Mouse (Mus musculus): ENCODE measurements around the gene Ptprk. TPM values are rescaled to one million over a fixed set of nuclear protein-coding genes. Genes with fewer than 3 reads are reported as not detected.

The Ptprk gene
- polyA plus RNA-seq, 1 experiment from 2014 or later = 7.1 TPM

DNA sequence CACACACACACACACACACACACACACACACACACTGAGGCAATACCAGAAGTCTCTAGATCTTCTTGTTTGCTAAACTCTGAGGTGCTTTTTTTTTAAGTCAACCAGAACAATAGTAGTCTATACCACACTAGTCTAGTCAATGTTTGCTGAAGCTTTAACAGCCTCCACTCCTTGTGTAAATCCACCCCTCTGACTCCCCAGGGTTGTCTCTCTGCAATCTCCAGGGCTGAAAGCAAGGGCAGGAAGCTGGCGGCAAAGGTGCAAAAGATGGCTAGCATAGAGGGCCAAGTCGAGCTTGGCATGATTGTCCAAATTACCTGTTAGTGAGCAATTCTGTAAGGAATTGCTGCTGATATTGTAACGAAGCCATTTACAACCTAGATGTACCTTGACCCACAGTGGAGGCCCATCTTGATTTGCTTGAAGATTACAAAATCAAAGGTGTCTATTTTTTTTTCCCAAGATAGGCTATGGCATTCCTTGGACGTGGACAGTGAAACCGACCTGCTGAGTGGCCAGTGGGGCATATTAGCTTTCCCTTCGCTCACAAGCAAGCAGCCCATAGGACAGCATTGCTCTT is 44.3 kb downstream of the Ptprk start:
- Histone ChIP-seq H3K27ac (no peak overlapping the region), H3K27me3 (replicated peaks) (no peaks in the 10 kb centered on the region), H3K4me2 (no peak overlapping the region), H3K36me3 (no peaks in the 10 kb centered on the region), H3K4me3 (no peak overlapping the region), H3K9me3 (replicated peaks) (no peaks in the 10 kb centered on the region), H3K9ac (no peak overlapping the region), H3K4me1 (no peaks in the 10 kb centered on the region)
- WGBS (ENCODE audit: insufficient replicate concordance) = 67% methylated on average over 6 of the region's 6 CpGs
- no peak for ATAC-seq

DNA sequence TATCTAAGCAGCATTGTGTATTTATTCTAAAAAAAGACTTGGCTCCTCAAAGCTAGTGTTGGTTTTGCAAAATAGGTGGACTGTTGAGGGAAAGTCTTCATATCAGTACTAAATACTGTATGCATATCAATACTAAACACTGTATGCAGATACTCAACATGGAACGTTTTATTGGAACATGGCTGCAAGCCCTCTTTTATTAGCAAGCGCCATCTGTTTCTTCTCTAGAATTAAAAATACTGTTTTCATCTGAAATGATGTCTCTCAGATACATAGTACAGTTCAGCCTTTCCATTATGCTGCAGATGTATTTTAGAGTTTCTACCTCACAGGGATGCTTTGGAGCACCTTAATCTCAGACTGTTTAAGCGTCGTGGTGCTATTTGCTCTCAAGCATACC is 49.3 kb downstream of the Ptprk start:
- 85% methylated on average over 4 of the region's 4 CpGs for WGBS (ENCODE audit: insufficient replicate concordance)
- no peaks in the 10 kb centered on the region for H3K4me1 ChIP-seq
- ATAC-seq = no peak

DNA sequence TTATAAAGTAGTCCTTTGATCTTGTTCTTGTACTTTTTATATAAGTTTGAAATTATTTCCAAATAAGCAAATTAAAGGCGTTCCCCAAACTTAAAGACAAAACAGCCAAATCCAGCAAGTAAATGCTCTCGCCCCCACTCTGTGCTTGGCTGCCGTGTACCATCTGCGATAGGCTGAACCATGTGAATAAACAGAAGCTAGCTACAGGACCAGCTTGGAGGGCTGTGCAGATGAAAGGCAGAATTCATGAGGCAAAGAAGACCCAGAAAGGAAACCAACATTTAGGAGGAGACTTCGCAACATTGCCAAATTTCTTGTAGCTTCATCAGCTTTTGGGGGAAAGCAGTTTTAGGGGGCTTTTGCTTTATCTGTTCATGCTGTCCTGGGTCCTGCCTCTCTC is 53.4 kb downstream of the Ptprk start:
- 77% methylated on average over 5 of the region's 5 CpGs for WGBS (ENCODE audit: insufficient replicate concordance)
- Histone ChIP-seq H3K4me1 (no peaks in the 10 kb centered on the region), H3K9me3 (replicated peaks) (no peaks in the 10 kb centered on the region), H3K9ac (no peak overlapping the region), H3K4me2 (no peak overlapping the region), H3K36me3 (no peaks in the 10 kb centered on the region), H3K27ac (no peak overlapping the region), H3K4me3 (no peak overlapping the region), H3K27me3 (replicated peaks) (no peaks in the 10 kb centered on the region)
- ATAC-seq = no peak

More for the DNA sequence above, 49.3 kb downstream of the Ptprk start:
- H3K4me3 ChIP-seq = no peak overlapping the region
- no peak overlapping the region for H3K27ac ChIP-seq
- no peaks in the 10 kb centered on the region for H3K36me3 ChIP-seq
- no peak overlapping the region for H3K4me2 ChIP-seq
- no peaks in the 10 kb centered on the region for H3K9me3 ChIP-seq (replicated peaks)
- H3K9ac ChIP-seq = no peak overlapping the region
- H3K27me3 ChIP-seq (replicated peaks) = no peaks in the 10 kb centered on the region

DNA sequence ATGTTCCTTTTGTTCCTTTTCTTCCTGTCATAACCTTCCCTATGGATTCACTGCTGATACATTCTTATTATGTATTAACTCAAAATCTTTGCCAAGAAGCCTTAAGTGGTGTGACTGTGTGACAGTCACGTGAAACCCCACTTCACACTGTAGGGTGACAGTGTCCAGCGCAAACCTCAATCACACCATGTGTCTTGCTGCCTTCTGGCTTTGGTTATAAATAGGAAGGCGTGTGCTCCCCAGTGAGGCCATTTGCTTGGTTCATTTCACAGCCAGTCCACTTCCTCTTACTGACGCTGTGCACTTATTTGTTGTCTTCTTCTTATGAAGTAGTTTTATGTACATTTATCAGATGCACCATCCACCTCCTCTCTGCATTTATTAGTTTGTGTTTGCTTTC is 53.8 kb downstream of the Ptprk start:
- no peaks in the 10 kb centered on the region for H3K27me3 ChIP-seq (replicated peaks)
- H3K9me3 ChIP-seq (replicated peaks) = no peaks in the 10 kb centered on the region
- H3K36me3 ChIP-seq = no peaks in the 10 kb centered on the region
- WGBS (ENCODE audit: insufficient replicate concordance) = 46% methylated on average over 4 of the region's 4 CpGs
- no peak overlapping the region for H3K27ac ChIP-seq
- no peak overlapping the region for H3K4me2 ChIP-seq
- H3K4me1 ChIP-seq = no peaks in the 10 kb centered on the region
- H3K4me3 ChIP-seq = no peak overlapping the region
- no peak overlapping the region for H3K9ac ChIP-seq
- no peak for ATAC-seq

DNA sequence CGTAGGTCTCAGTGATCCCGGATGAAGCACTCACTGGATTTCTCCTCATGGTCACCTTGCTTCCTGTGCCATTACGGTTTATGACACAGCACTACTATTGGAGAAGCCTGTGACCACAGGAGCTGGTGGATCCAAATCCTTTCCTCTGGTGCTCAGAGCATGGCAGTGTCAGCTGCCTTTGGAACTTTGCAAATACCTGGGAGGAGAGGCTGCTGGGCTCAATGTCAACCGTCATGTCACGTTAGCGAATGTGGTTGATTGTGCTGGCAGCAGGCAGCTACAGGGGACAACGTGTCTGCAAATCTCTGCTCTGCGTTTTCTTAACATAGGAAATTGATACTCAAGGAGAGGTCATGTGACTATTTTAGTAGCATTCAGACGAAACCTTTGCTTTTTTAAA is 55.8 kb downstream of the Ptprk start:
- H3K9me3 ChIP-seq (replicated peaks) = no peaks in the 10 kb centered on the region
- H3K4me2 ChIP-seq = no peak overlapping the region
- H3K4me1 ChIP-seq = no peaks in the 10 kb centered on the region
- WGBS (ENCODE audit: insufficient replicate concordance) = 73% methylated on average over 9 of the region's 9 CpGs
- ATAC-seq = no peak
- no peak overlapping the region for H3K9ac ChIP-seq
- H3K36me3 ChIP-seq = no peaks in the 10 kb centered on the region
- H3K4me3 ChIP-seq = no peak overlapping the region
- no peaks in the 10 kb centered on the region for H3K27me3 ChIP-seq (replicated peaks)
- no peak overlapping the region for H3K27ac ChIP-seq

DNA sequence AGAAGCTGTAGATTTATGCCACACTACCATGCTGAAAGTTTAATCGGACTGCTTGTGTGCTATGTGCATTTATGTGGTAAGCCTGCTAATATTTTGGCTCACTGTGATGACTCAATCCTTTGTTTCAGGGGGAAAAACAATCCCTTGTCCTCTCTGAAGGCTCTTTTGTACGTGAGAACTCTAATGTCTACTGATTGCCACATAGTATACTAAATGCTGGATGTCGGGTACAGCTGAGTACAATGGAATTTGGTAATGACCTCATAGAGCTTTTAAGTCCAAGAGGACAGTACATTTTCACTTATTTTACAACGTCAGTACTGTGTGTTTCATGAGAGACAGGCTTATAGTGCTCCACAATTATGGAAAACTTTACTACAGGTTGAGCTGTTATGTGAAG is 59.1 kb downstream of the Ptprk start:
- H3K4me3 ChIP-seq = no peak overlapping the region
- no peak for ATAC-seq
- no peaks in the 10 kb centered on the region for H3K27me3 ChIP-seq (replicated peaks)
- no peak overlapping the region for H3K9ac ChIP-seq
- WGBS (ENCODE audit: insufficient replicate concordance) = 69% methylated on average over 4 of the region's 4 CpGs
- no peaks in the 10 kb centered on the region for H3K4me1 ChIP-seq
- no peak overlapping the region for H3K4me2 ChIP-seq
- H3K36me3 ChIP-seq = no peaks in the 10 kb centered on the region
- H3K27ac ChIP-seq = no peak overlapping the region
- H3K9me3 ChIP-seq (replicated peaks) = no peaks in the 10 kb centered on the region

DNA sequence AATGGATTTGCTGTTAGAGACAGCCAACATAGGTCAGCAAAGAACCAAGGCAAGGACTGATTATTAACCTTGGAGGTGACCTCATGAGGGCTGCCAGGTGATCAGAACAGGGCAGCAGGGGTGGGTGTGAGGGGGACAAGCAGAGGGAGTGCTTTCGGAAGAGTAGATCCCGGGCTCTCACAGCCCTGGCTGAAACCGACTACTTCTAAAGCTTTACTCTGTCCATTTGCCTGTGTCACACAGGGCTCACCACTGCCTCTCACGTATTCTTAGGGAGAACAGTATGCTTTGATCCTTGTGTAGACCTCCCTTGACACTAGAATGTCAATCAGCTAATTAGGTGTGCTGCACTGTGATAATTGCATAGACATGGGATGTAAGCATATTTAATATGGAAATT is 63.8 kb downstream of the Ptprk start:
- no peak overlapping the region for H3K4me3 ChIP-seq
- no peak overlapping the region for H3K4me2 ChIP-seq
- no peak for ATAC-seq
- H3K9me3 ChIP-seq (replicated peaks) = no peaks in the 10 kb centered on the region
- H3K4me1 ChIP-seq = no peaks in the 10 kb centered on the region
- no peaks in the 10 kb centered on the region for H3K36me3 ChIP-seq
- no peaks in the 10 kb centered on the region for H3K27me3 ChIP-seq (replicated peaks)
- 57% methylated on average over 4 of the region's 4 CpGs for WGBS (ENCODE audit: insufficient replicate concordance)
- no peak overlapping the region for H3K9ac ChIP-seq
- H3K27ac ChIP-seq = no peak overlapping the region

DNA sequence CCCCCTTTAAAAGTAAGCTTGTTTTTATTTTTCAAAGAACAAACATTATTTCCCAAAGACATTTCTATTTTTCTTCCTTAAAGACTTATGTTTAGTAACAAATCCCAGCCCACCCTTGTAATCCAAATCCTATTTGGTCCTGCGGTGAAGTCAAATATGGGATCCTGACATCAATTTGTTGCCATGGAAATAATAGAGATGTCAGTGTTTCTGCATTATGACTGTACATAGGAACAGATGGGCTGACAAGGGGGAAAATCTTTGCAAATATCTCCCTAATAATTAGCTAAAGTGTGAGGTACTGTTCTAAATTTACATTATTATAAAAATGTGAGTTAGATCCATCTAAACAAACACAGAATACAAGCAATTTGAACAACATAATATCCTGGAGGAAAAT is 69.8 kb downstream of the Ptprk start:
- Histone ChIP-seq H3K4me2 (no peak overlapping the region), H3K4me3 (no peak overlapping the region), H3K9me3 (replicated peaks) (no peaks in the 10 kb centered on the region), H3K27me3 (replicated peaks) (no peaks in the 10 kb centered on the region), H3K27ac (no peak overlapping the region), H3K4me1 (no peaks in the 10 kb centered on the region), H3K9ac (no peak overlapping the region), H3K36me3 (no peaks in the 10 kb centered on the region)
- WGBS (ENCODE audit: insufficient replicate concordance) = 88% methylated on average over 1 of the region's 1 CpGs
- no peak for ATAC-seq

DNA sequence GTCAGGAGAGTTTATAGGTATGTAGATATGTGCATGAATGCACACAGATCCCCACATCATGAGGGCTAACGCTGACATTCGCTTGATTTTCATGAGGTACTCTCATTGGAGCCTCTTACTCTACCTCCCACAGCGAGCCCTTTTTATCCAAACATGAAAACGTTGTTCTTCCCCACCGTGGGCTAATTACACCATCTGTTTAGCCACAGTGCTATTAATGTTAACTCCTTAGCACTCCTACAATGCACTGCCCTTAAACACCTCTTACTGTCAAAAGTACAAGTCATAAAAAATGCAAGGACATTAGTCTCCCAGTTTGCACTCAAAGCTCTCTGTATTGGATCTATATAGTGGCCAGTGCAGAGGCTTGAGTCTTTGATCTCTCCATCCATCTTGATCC is 70.7 kb downstream of the Ptprk start:
- Histone ChIP-seq H3K27ac (no peak overlapping the region), H3K9ac (no peak overlapping the region), H3K27me3 (replicated peaks) (no peaks in the 10 kb centered on the region), H3K36me3 (no peaks in the 10 kb centered on the region), H3K9me3 (replicated peaks) (no peaks in the 10 kb centered on the region), H3K4me3 (no peak overlapping the region), H3K4me2 (no peak overlapping the region), H3K4me1 (no peaks in the 10 kb centered on the region)
- WGBS (ENCODE audit: insufficient replicate concordance) = 56% methylated on average over 5 of the region's 5 CpGs
- ATAC-seq = no peak

DNA sequence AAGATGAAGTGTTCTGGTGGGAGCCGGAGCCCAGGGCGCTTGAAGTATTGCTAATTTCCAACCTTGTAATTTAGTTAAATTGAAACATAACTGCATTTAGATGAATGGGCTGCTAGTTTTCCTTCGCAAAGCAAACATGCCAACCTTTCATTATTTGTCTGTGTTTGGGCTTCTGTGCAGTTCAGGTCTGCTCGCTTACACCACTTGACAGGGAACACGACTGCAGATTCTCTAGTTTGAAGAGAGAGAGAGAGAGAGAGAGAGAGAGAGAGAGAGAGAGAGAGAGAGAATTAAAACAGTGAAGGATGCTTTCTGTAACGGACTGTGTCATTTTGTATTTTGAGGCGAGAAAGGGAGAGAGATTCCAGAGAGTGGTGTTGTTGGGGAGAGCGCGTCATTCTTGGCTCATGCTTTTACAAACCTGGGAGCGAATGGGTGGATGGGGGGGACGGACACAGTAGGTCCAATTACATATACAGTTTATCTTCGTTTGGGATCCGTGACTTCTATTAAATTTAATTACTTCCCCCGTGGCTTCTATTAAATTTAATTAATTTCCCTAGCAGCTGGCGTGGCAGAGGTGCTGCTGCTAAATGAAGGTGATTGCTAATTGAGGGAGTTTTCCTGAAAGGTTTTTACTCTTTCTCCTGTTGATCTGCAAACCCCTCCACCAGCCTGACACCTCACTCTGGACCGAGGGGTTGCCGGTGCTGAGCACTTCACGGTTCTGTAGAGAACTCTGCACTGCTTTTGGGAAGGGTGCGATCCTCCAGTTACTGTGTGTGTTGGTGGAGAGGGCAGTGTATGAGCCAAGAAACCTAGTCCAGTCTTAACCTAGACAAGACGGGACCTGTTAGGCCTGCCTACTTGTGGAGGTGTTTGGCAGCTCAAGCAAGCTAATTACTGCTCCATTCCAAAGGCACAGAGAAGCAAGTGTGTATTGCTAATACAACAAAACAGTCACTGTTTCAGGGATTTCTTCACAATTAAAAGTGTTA is 81.4 kb downstream of the Ptprk start:
- Histone ChIP-seq H3K27ac (no peak overlapping the region), H3K9ac (no peak overlapping the region), H3K4me3 (no peak overlapping the region), H3K4me2 (no peak overlapping the region), H3K4me1 (no peaks in the 10 kb centered on the region), H3K27me3 (replicated peaks) (no peaks in the 10 kb centered on the region), H3K9me3 (replicated peaks) (no peaks in the 10 kb centered on the region), H3K36me3 (no peaks in the 10 kb centered on the region)
- no peak for ATAC-seq
- WGBS (ENCODE audit: insufficient replicate concordance) = 77% methylated on average over 20 of the region's 20 CpGs

DNA sequence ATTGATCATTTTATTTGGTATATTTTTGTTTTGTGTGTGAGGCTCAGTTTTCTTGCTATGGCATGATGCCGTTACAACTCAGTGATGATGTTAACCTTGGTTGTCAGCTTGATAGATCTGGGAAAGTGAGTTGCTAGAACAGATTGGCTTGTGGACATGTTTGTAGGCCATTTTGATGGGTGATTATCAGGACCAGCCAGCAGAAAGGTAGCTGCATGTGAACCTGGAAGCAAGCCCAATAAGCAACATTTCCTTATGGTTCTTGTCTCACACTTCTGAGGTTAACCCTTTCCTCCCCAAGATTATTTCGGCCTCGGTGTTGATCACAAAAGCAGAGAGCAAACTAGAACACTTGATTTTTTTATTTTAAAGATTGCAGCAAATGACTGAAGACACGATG is 85.1 kb downstream of the Ptprk start:
- Histone ChIP-seq H3K27me3 (replicated peaks) (no peaks in the 10 kb centered on the region), H3K36me3 (no peaks in the 10 kb centered on the region), H3K4me1 (no peaks in the 10 kb centered on the region), H3K9me3 (replicated peaks) (no peaks in the 10 kb centered on the region), H3K4me3 (no peak overlapping the region), H3K9ac (no peak overlapping the region), H3K27ac (no peak overlapping the region), H3K4me2 (no peak overlapping the region)
- no peak for ATAC-seq
- 76% methylated on average over 4 of the region's 4 CpGs for WGBS (ENCODE audit: insufficient replicate concordance)

DNA sequence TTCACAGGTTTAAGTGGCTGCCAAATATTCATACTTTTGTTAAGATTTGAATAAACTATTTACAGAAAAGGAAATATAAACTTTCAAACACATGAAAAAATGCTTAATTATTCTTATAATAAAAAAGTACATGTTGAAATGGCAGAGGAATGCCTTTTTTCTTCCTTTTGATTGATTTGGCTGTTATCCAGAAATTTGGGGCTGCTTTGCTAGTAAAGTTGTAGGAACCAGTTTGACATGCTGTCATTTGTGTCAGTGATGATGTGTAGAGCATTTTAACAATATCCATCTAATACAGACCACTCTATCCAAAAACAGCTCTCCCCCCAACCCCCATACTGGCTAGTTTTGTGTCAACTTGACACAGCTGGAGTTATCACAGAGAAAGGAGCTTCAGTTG is 86.7 kb downstream of the Ptprk start:
- no peak for ATAC-seq
- Histone ChIP-seq H3K4me2 (no peak overlapping the region), H3K4me1 (no peaks in the 10 kb centered on the region), H3K9me3 (replicated peaks) (no peaks in the 10 kb centered on the region), H3K27ac (no peak overlapping the region), H3K9ac (no peak overlapping the region), H3K27me3 (replicated peaks) (no peaks in the 10 kb centered on the region), H3K4me3 (no peak overlapping the region), H3K36me3 (no peaks in the 10 kb centered on the region)

DNA sequence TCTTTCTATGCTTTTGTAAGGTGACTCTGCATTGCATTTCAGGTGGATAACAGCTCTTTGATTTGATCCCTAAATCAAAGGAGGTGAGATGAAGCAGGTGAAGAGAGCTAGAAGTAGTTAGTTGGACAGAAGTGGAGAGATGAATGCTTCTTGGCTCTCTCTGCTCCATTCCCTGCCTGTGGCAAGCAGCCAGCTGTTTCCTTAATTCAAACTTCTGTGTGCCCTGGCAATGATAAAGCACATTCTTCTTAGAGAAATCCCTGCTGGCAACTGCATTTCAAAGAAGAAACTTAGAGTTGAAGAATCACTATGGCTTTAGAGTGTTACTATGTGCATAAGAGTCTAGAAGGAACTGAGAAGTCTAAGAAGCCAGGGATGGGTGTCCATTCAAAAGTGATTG is 89.6 kb downstream of the Ptprk start:
- Histone ChIP-seq H3K27ac (no peak overlapping the region), H3K4me1 (no peaks in the 10 kb centered on the region), H3K36me3 (no peaks in the 10 kb centered on the region), H3K9ac (no peak overlapping the region), H3K9me3 (replicated peaks) (no peaks in the 10 kb centered on the region), H3K27me3 (replicated peaks) (no peaks in the 10 kb centered on the region), H3K4me2 (no peak overlapping the region), H3K4me3 (no peak overlapping the region)
- ATAC-seq = no peak

Data from liver, embryonic 12.5 days (tissue).